Mouse (Mus musculus) left cerebral cortex, postnatal 14 days (tissue): ENCODE results near the gene Vil1. TPM values are rescaled to one million over a fixed set of nuclear protein-coding genes. Genes with fewer than 3 reads are reported as not detected.

Experiments
- microRNA-seq, 2 experiments: library from miRNA; unstranded; fragments of <30 nt; microRNA quantifications; one replicate each; pipeline ENCODE4 v1.2.0; 2022
- total RNA-seq, 2 experiments: library from RNA; stranded (reverse); gene quantifications; 2 replicates each; pipeline ENCODE4 v1.2.3; 2021

Gene Vil1
- total RNA-seq, 2 experiments from 2014 or later: 0.64 to 1.1 TPM

Small RNAs within 50 kb of the gene (microRNA-seq; reads per million reads assigned to microRNA genes)
- gene Mir26b: 5,270 to 6,782 reads per million in 2 experiments

Other genes starting within 250 kb of the Vil1 start
- not detected for gene Cxcr1, start 214.7 kb upstream of the Vil1 start, total RNA-seq
- gene Arpc2, start 173.3 kb upstream of the Vil1 start, total RNA-seq: 100 to 1,000 TPM; 281 to 300 TPM
- gene Gpbar1, start 130.8 kb upstream of the Vil1 start, total RNA-seq: not detected
- gene Aamp, start 124.6 kb upstream of the Vil1 start, total RNA-seq: 100 to 1,000 TPM; 135 to 137 TPM
- gene Pnkd, start 124.4 kb upstream of the Vil1 start, total RNA-seq: 100 to 1,000 TPM; 118 to 134 TPM
- 10 to 100 TPM; 16.3 to 17.8 TPM for gene Tmbim1, start 103.8 kb upstream of the Vil1 start, total RNA-seq
- 1 to 10 TPM in 1 of 2 experiments, under 1 TPM in 1; 0.75 to 1.9 TPM for gene Catip, start 47.3 kb upstream of the Vil1 start, total RNA-seq
- 1 to 10 TPM; 3.4 to 4.3 TPM for gene Slc11a1, start 34.2 kb upstream of the Vil1 start, total RNA-seq
- gene Ctdsp1, start 17.9 kb upstream of the Vil1 start, total RNA-seq: 10 to 100 TPM; 17.7 to 25.5 TPM
- 10 to 100 TPM; 33.6 to 35.2 TPM for gene Cnot9, start 96.7 kb downstream of the Vil1 start, total RNA-seq
- 10 to 100 TPM; 13.6 to 14.7 TPM for gene Plcd4, start 133.5 kb downstream of the Vil1 start, total RNA-seq
- gene Usp37, start 134.9 kb downstream of the Vil1 start, total RNA-seq: 10 to 100 TPM; 21.1 to 23.7 TPM
- gene Zfp142, start 178.9 kb downstream of the Vil1 start, total RNA-seq: 10 to 100 TPM; 24.2 to 29.0 TPM
- gene Bcs1l, start 178.9 kb downstream of the Vil1 start, total RNA-seq: 10 to 100 TPM; 24.3 to 25.5 TPM
- gene Rnf25, start 192.0 kb downstream of the Vil1 start, total RNA-seq: 10 to 100 TPM; 54.2 to 61.8 TPM
- gene Stk36, start 192.1 kb downstream of the Vil1 start, total RNA-seq: 1 to 10 TPM; 6.3 to 6.9 TPM